Mouse (Mus musculus) erythroblast, embryonic 14.5 days (primary cell): ENCODE measurements around the gene Sbno2.

ENCODE experiments used
- GATA1 ChIP-seq: IDR thresholded peaks from 2 replicates; pipeline ENCODE4 v1.6.1; 2012; ENCODE audit warnings: low read length, inconsistent platforms, mixed read lengths
- TAL1 ChIP-seq: IDR thresholded peaks from 3 replicates; pipeline ENCODE4 v1.6.1; 2012; ENCODE audit warnings: low read length, inconsistent platforms, mixed read lengths

- TF ChIP-seq GATA1 (no peak), TAL1 (no peak)
Measured at GRCm38 (mm10) chr10:80080396-80081070, 24.8 kb downstream of the Sbno2 start.
